Mouse (Mus musculus) kidney, embryonic 16.5 days (tissue): ENCODE results near the gene Lbh. TPM values are rescaled to one million over a fixed set of nuclear protein-coding genes. Genes with fewer than 3 reads are reported as not detected.

ENCODE experiments used
- ATAC-seq: fragments of 200-750 bp; cut with Nextera tagmentation; 2 replicates; pipeline ENCODE4 v1.8.0; 2017; ENCODE audit warnings: moderate TSS enrichment; ENCODE audit not compliant: low FRiP score, low TSS enrichment
- H3K27ac ChIP-seq: fragments of 300-500 bp; sonication (generic); 2 replicates; pipeline ENCODE4 v1.5.1; 2014; ENCODE audit warnings: low read length
- H3K27me3 ChIP-seq: fragments of 300-500 bp; sonication (generic); 2 replicates; pipeline ENCODE4 v1.6.1; 2014; ENCODE audit warnings: low read length, control low read depth, mixed read lengths; ENCODE audit not compliant: insufficient read depth
- H3K36me3 ChIP-seq: fragments of 300-500 bp; sonication (generic); 2 replicates; pipeline ENCODE4 v1.6.1; 2014; ENCODE audit warnings: low read length, control low read depth, mixed read lengths; ENCODE audit not compliant: insufficient read depth
- H3K4me1 ChIP-seq: fragments of 300-500 bp; sonication (generic); 2 replicates; pipeline ENCODE4 v1.6.1; 2014; ENCODE audit warnings: low read length, control low read depth, mixed read lengths; ENCODE audit not compliant: insufficient read depth
- H3K4me2 ChIP-seq: fragments of 300-500 bp; sonication (generic); replicated peaks from 2 replicates; pipeline ENCODE4 v1.6.1; 2014; ENCODE audit warnings: low read depth, low read length
- H3K4me3 ChIP-seq: fragments of 300-500 bp; sonication (generic); 2 replicates; pipeline ENCODE4 v1.5.1; 2014; ENCODE audit warnings: mild to moderate bottlenecking, low read length
- H3K9ac ChIP-seq: fragments of 300-500 bp; sonication (generic); replicated peaks from 2 replicates; pipeline ENCODE4 v1.6.1; 2014; ENCODE audit warnings: low read length
- H3K9me3 ChIP-seq: fragments of 300-500 bp; sonication (generic); 2 replicates; pipeline ENCODE4 v1.6.1; 2016; ENCODE audit warnings: low read length, control low read depth
- WGBS: fragments of 180-500 bp; shearing (Covaris S2); extraction: QIAGEN DNeasy Blood & Tissue Kit; methylation state at CpG from one replicate; pipeline ENCODE4 v1.1.7; 2014; 5-methylcytosine and 5-hydroxymethylcytosine counted together
- polyA plus RNA-seq: library from polyadenylated mRNA; unstranded; fragments of >200 nt; fragmentation: Nextera tagmentation; extraction: Ambion mirVana; gene quantifications from 2 replicates; pipeline ENCODE4 v1.2.1, GENCODE M21; 2015

Lbh gene
- polyA plus RNA-seq, result 8.4 and 8.8 TPM in 2 replicates

DNA sequence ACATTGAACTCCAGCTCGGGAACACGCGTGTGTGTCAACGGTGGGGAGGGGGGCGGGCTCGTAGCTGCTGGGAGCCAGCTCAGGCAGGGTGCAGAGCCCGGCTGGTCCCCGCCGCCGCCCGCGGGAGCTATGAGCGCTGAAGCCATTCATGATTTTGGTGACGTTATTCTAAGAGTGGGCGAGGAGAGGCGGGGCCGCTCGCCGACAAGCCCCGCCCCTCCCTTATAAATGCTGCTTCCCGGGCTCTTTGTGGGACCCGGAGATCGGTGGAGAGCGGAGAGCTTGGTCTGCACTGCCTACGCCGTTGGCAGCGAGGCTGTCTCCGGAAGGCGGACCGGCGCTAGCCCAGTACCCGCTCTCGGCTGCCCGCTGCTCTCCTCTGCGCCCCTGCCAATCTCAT, at the start of gene Lbh:
Gene Lbh, plus strand, starts transcription at position 253 of the 400 bp plus-strand sequence.
- Histone ChIP-seq H3K27ac (peak within 1 kb of the TSS; percentile 76), H3K4me2 (peak within 1 kb of the TSS; percentile 77), H3K27me3 (no peaks in the 10 kb centered on the region), H3K9ac (peak within 1 kb of the TSS; percentile 94), H3K36me3 (peaks cover 5% of the 10 kb centered on the region; the same call in 1 of the 2 replicates), H3K4me1 (peaks cover 17% of the 10 kb centered on the region; the same call in 1 of the 2 replicates), H3K4me3 (peak within 1 kb of the TSS; percentile 82), H3K9me3 (no peaks in the 10 kb centered on the region)
- under 1% methylated on average over 35 of the region's 35 CpGs for WGBS
- ATAC-seq, result peak; percentile 89

DNA sequence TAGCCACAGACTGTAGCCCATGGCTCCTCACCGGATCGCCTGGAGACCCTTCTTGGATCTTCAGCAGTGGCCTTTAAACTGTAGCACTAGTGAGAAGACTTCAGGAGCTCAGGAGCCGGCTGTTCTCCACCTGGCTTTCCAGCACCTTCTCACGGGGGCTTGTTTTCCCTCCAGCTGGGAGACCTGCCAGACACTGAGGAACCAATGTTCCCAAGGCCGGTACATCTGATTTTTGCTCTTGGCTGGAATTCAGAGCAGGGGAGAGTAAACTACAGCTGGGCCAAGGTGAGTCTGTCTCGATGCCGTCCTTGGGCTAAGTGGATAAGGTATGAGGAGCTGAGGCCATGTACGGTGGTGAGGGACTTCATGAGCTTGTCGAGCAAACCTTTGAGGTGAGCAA, 39.1 kb upstream of the Lbh start:
- Histone ChIP-seq H3K4me2 (no peak overlapping the region), H3K4me1 (no peaks in the 10 kb centered on the region), H3K36me3 (no peaks in the 10 kb centered on the region), H3K9ac (no peak overlapping the region), H3K4me3 (no peak overlapping the region), H3K27me3 (no peaks in the 10 kb centered on the region), H3K27ac (no peak overlapping the region), H3K9me3 (no peaks in the 10 kb centered on the region)
- ATAC-seq, result no peak
- WGBS, result 90% methylated on average over 9 of the region's 9 CpGs

DNA sequence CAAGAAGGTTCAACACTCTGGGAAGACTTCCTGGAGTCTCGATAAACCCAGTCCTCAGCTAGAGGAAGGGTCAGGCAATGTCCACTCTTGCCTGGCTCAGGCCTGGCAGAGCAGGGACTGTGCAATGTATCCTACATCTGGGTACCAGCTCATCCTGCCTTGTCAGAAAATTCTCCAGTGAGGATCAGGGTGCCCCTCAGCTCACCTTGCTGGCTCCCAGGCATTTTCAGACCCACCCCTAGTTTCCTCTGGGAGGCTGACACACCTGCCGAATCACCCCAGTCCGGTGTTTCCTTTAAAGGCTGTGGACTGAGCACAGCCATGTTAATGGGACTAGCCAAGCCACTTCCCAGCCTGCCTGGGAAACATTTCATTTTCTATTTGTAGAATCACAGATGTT, 37.9 kb upstream of the Lbh start:
- no peak overlapping the region for H3K27ac ChIP-seq
- H3K4me2 ChIP-seq, result no peak overlapping the region
- WGBS, result 79% methylated on average over 3 of the region's 3 CpGs

DNA sequence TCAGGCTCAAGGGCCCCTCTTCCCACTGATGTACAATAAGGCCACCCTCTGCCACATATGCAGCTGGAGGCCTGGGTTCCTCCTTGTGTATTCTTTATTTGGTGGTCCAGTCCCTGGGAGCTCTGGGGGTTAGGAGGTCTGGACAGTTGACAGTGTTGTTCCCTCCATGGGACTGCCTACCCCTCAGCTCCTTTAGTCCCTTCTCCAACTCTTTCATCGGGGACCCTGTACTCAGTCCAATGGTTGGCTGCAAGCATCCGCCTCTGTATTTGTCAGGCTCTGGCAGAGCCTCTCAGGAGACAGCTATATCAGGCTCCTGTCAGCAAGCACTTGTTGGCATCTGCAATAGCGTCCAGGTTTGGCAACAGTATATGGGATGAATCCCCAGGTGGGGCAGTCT, 37.1 kb upstream of the Lbh start:
- no peak overlapping the region for H3K9ac ChIP-seq
- WGBS, result 73% methylated on average over 3 of the region's 3 CpGs
- H3K36me3 ChIP-seq, result no peaks in the 10 kb centered on the region
- H3K4me1 ChIP-seq, result no peaks in the 10 kb centered on the region
- H3K27ac ChIP-seq, result no peak overlapping the region
- no peak overlapping the region for H3K4me3 ChIP-seq
- H3K27me3 ChIP-seq, result no peaks in the 10 kb centered on the region
- no peak for ATAC-seq
- H3K9me3 ChIP-seq, result no peaks in the 10 kb centered on the region
- no peak overlapping the region for H3K4me2 ChIP-seq

More for the DNA sequence above, 37.9 kb upstream of the Lbh start:
- no peaks in the 10 kb centered on the region for H3K9me3 ChIP-seq
- H3K4me3 ChIP-seq, result no peak overlapping the region
- H3K36me3 ChIP-seq, result no peaks in the 10 kb centered on the region
- H3K27me3 ChIP-seq, result no peaks in the 10 kb centered on the region
- H3K4me1 ChIP-seq, result no peaks in the 10 kb centered on the region
- ATAC-seq, result no peak
- H3K9ac ChIP-seq, result no peak overlapping the region

DNA sequence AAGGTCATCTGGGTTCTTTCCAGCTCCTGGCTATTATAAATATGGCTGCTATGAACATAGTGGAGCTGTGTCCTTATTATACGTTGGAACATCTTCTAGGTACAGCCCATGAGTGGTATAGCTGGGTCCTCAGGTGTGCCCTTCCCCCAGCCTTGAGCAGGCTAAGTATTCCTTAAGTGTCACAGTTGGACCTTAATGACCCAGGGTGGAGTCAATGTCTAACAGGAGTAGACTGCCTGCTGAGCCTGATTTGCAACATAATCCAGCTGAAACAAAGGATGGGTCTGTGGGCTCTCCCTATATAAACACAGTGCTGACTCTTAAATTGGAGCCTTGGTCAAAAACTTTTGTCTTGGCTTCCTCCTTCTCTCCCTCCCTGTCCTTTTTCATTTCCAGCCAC, 36.3 kb upstream of the Lbh start:
- no peak overlapping the region for H3K9ac ChIP-seq

DNA sequence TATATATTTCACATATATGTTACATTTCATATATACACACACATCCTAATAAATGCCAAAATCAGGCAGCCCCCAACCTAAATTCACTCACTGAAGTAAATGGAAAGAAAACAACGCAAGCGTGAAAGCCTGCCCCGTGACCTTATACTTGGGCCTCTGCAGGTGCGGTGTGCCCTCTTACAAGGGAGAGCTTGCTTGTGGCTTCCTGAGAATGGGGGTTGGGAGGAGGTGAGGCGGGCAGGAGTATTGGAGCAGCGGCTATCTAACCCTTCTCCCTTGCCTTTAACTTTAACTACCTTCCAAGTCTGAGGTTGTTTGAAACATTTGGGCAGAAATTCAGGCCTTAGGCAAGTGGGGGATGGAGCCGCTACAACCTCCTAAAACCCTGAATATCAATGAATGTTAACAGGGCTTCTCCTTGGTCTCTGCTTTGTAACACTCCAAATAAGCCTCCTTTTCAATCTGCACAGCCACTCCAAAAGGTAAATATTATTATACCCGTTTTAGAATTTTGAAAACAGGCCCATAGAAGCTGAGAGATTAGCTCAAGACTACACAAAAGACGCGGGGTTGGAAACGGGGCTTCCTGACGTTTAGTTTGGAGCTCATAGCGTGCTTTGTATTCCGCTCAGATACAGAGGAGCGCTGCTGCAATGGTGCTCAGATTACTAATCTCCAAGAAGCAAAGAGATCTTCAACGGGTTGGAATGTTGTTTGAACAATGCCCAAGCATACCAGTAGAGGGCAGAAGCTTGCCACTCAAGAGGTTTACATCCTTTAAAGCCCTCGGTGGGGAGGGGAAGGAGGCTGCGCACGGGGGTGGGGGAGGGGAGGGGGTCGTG, 28.3 kb upstream of the Lbh start:
- no peaks in the 10 kb centered on the region for H3K9me3 ChIP-seq
- H3K36me3 ChIP-seq, result no peaks in the 10 kb centered on the region
- H3K9ac ChIP-seq, result 0 out of 2 replicates have a peak overlapping the region, but pooled peaks have one; percentile 11
- peak; percentile 67 for ATAC-seq
- H3K4me3 ChIP-seq, result no peak overlapping the region
- peaks cover 8% of the 10 kb centered on the region; the same call in 1 of the 2 replicates for H3K4me1 ChIP-seq
- H3K27ac ChIP-seq, result no peak overlapping the region
- whole genome bisulfite sequencing, result 23% methylated on average over 18 of the region's 20 CpGs
- no peaks in the 10 kb centered on the region for H3K27me3 ChIP-seq
- H3K4me2 ChIP-seq, result peak overlapping the region; percentile 33

More for the DNA sequence above, 36.3 kb upstream of the Lbh start:
- no peak overlapping the region for H3K27ac ChIP-seq
- H3K36me3 ChIP-seq, result no peaks in the 10 kb centered on the region
- no peaks in the 10 kb centered on the region for H3K27me3 ChIP-seq
- H3K4me2 ChIP-seq, result no peak overlapping the region
- WGBS, result 66% methylated on average over 1 of the region's 1 CpGs
- H3K4me3 ChIP-seq, result no peak overlapping the region
- no peak for ATAC-seq
- H3K4me1 ChIP-seq, result no peaks in the 10 kb centered on the region
- no peaks in the 10 kb centered on the region for H3K9me3 ChIP-seq

DNA sequence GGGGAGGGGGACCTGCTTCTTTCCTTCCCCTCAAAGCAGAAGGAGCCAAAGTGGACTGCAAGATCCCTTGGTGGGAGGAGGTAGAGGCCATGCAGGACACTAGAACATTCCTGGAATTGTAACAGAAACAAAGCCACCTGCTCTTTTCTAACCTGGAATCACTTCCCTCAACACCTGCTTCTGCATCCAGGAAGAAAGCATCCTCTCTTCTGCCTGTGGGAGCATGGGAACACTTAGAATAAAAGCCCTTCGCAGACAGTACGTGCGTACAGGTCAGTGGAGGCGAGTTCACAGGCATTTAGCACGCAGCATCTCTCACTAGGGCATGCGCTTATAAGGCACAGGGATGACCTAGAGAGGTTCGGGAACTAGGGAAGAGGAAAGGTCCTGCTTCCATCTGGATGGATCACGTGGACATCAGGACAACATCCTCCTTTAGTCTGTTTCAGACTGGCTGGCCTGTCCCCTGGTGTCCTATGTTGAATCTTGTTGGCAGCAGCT, 27.7 kb upstream of the Lbh start:
- Histone ChIP-seq H3K36me3 (no peaks in the 10 kb centered on the region), H3K9ac (no peak overlapping the region), H3K4me3 (no peak overlapping the region), H3K4me2 (peak overlapping the region; percentile 33; the same call in 1 of the 2 replicates), H3K4me1 (peaks cover 8% of the 10 kb centered on the region; the same call in 1 of the 2 replicates), H3K9me3 (no peaks in the 10 kb centered on the region), H3K27me3 (no peaks in the 10 kb centered on the region), H3K27ac (no peak overlapping the region)
- WGBS, result 57% methylated on average over 8 of the region's 8 CpGs
- ATAC-seq, result no peak

DNA sequence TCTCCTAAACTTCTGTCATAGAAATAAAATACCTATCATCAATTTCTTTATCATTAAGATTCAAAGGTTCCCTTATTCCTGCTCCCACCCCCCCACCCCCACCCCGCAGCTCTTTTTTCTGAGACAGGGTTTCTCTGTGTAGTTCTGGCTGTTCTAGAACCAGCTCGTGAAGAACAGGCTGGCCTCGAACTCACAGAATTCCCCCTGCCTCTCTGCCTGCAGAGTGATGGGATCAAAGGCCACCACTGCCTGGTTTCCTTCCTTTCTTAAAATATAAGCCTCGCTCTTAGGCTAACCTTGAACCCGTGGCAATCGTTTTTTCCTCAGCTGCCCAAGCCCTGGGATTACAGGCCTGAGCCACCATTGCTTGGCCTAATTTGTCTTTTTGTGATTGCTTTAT, 26.5 kb upstream of the Lbh start:
- Histone ChIP-seq H3K9me3 (no peaks in the 10 kb centered on the region), H3K4me3 (no peak overlapping the region), H3K36me3 (no peaks in the 10 kb centered on the region), H3K4me1 (peaks cover 8% of the 10 kb centered on the region; the same call in 1 of the 2 replicates), H3K9ac (no peak overlapping the region), H3K27me3 (no peaks in the 10 kb centered on the region), H3K27ac (no peak overlapping the region), H3K4me2 (no peak overlapping the region)
- WGBS, result 83% methylated on average over 6 of the region's 6 CpGs
- ATAC-seq, result no peak

DNA sequence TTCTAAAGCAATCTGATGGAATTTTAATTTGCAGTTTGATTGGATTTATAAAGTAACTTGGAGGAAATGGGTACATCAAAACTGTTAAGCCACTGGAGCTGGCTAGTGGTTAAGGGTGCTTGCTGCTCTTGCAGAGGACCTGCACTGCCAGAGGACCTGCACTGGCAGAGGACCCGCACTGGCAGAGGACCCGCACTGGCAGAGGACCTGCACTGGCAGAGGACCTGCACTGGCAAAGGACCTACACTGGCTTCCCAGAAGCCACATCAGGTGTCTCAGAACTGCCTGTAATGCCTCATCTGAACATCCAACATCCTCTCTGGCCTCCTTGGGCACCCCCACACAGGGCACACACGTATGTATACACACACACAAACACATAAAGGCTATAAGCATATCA, 22.6 kb upstream of the Lbh start:
- ATAC-seq, result no peak
- no peaks in the 10 kb centered on the region for H3K27me3 ChIP-seq
- no peaks in the 10 kb centered on the region for H3K9me3 ChIP-seq
- no peak overlapping the region for H3K27ac ChIP-seq
- H3K9ac ChIP-seq, result no peak overlapping the region
- H3K4me3 ChIP-seq, result no peak overlapping the region
- H3K4me1 ChIP-seq, result no peaks in the 10 kb centered on the region; the same call in 1 of the 2 replicates
- no peaks in the 10 kb centered on the region for H3K36me3 ChIP-seq
- H3K4me2 ChIP-seq, result no peak overlapping the region
- 83% methylated on average over 3 of the region's 3 CpGs for WGBS

DNA sequence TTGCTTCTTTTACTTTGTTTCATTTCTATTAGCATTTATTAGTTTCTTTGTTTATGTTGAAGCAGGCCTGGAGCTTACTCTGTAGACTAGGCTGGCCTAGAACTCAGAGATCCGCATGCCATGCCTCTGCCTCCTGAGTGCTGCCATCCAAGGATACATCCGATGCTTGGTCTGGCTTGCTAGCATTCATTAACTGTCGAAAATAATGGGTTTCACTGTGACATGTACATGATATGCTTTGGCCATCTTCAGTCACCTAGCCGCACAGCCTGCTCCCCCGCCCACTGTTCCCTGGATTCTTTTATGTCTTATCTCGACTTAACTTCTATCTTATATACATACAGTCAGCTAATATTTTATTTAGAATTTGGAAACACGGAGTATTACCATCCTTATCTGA, 21.0 kb upstream of the Lbh start:
- no peak for ATAC-seq
- WGBS, result 83% methylated on average over 7 of the region's 7 CpGs
- no peaks in the 10 kb centered on the region for H3K9me3 ChIP-seq

More for the DNA sequence above, 21.0 kb upstream of the Lbh start:
- H3K27ac ChIP-seq, result no peak overlapping the region
- H3K4me3 ChIP-seq, result no peak overlapping the region
- H3K36me3 ChIP-seq, result no peaks in the 10 kb centered on the region
- no peaks in the 10 kb centered on the region for H3K27me3 ChIP-seq
- no peak overlapping the region for H3K9ac ChIP-seq
- H3K4me1 ChIP-seq, result no peaks in the 10 kb centered on the region
- H3K4me2 ChIP-seq, result no peak overlapping the region
